Mouse (Mus musculus): ENCODE measurements around the gene Mcm3ap. TPM values are rescaled to one million over a fixed set of nuclear protein-coding genes. Genes with fewer than 3 reads are reported as not detected.

Mcm3ap gene
- 39.1 and 43.3 TPM in 2 replicates for polyA plus RNA-seq (2016; fragmentation: Nextera tagmentation; extraction: Ambion mirVana)

- WGBS (ENCODE audit: insufficient replicate concordance): 1% methylated on average over 55 of the region's 55 CpGs
- peak within 1 kb of the TSS; percentile 69 for H3K4me2 ChIP-seq
- H3K9me3 ChIP-seq (replicated peaks): no peaks in the 10 kb centered on the region
- peak within 1 kb of the TSS; percentile 95 for H3K27ac ChIP-seq
- peak within 1 kb of the TSS; percentile 78 for H3K9ac ChIP-seq
- H3K27me3 ChIP-seq (replicated peaks): no peaks in the 10 kb centered on the region
- peaks cover 58% of the 10 kb centered on the region for H3K36me3 ChIP-seq
- peak; percentile 97 for ATAC-seq
- peaks cover 26% of the 10 kb centered on the region for H3K4me1 ChIP-seq
- peak within 1 kb of the TSS; percentile 80 for H3K4me3 ChIP-seq
Observed at GRCm38 (mm10) chr10:76468203-76469162, at the start of gene Mcm3ap, which contains the start of gene Ybey. TSS of gene Mcm3ap (plus strand) at chr10:76468927. TSS of gene Ybey (minus strand) at chr10:76469114.

GRCm38 (mm10) chr10:76425674-76426073 lies 43.1 kb upstream of the Mcm3ap start:
- H3K36me3 ChIP-seq: peaks cover 97% of the 10 kb centered on the region
- 90% methylated on average over 7 of the region's 7 CpGs for WGBS (ENCODE audit: insufficient replicate concordance)
- H3K9ac ChIP-seq: no peak overlapping the region
- H3K27me3 ChIP-seq (replicated peaks): no peaks in the 10 kb centered on the region
- H3K4me2 ChIP-seq: no peak overlapping the region
- H3K4me3 ChIP-seq: no peak overlapping the region
- no peak for ATAC-seq
- no peaks in the 10 kb centered on the region for H3K9me3 ChIP-seq (replicated peaks)
- no peak overlapping the region for H3K27ac ChIP-seq
- no peaks in the 10 kb centered on the region for H3K4me1 ChIP-seq

GRCm38 (mm10) chr10:76433925-76434324 lies 34.8 kb upstream of the Mcm3ap start:
- no peak for ATAC-seq
- 87% methylated on average over 11 of the region's 11 CpGs for WGBS (ENCODE audit: insufficient replicate concordance)

GRCm38 (mm10) chr10:76439107-76439890 lies 29.4 kb upstream of the Mcm3ap start:
- Histone ChIP-seq H3K27ac (no peak overlapping the region), H3K4me3 (no peak overlapping the region), H3K36me3 (peaks cover 71% of the 10 kb centered on the region), H3K9me3 (replicated peaks) (no peaks in the 10 kb centered on the region), H3K4me2 (no peak overlapping the region), H3K27me3 (replicated peaks) (no peaks in the 10 kb centered on the region), H3K4me1 (peaks cover 29% of the 10 kb centered on the region), H3K9ac (no peak overlapping the region)
- no peak for ATAC-seq
- WGBS (ENCODE audit: insufficient replicate concordance): 87% methylated on average over 9 of the region's 9 CpGs

More at GRCm38 (mm10) chr10:76433925-76434324, 34.8 kb upstream of the Mcm3ap start:
- Histone ChIP-seq H3K4me1 (no peaks in the 10 kb centered on the region), H3K36me3 (peaks cover 99% of the 10 kb centered on the region), H3K4me3 (no peak overlapping the region), H3K27me3 (replicated peaks) (no peaks in the 10 kb centered on the region), H3K9me3 (replicated peaks) (no peaks in the 10 kb centered on the region), H3K4me2 (no peak overlapping the region), H3K27ac (no peak overlapping the region), H3K9ac (no peak overlapping the region)

GRCm38 (mm10) chr10:76440281-76440680 lies 28.4 kb upstream of the Mcm3ap start, which contains the start of gene AC141477.1:
TSS of gene AC141477.1 (minus strand) at chr10:76440444.
- Histone ChIP-seq H3K4me3 (peak within 1 kb of the TSS; percentile 89), H3K4me1 (peaks cover 36% of the 10 kb centered on the region), H3K27me3 (replicated peaks) (no peaks in the 10 kb centered on the region), H3K27ac (no peak within 1 kb of the TSS), H3K4me2 (peak within 1 kb of the TSS; percentile 86), H3K9ac (peak within 1 kb of the TSS; percentile 86), H3K36me3 (peaks cover 61% of the 10 kb centered on the region), H3K9me3 (replicated peaks) (no peaks in the 10 kb centered on the region)
- ATAC-seq: no peak
- WGBS (ENCODE audit: insufficient replicate concordance): 92% methylated on average over 17 of the region's 17 CpGs

- H3K27me3 ChIP-seq (replicated peaks): no peaks in the 10 kb centered on the region
- H3K4me1 ChIP-seq: peaks cover 57% of the 10 kb centered on the region
- peak within 1 kb of the TSS; percentile 86 for H3K4me2 ChIP-seq
- peak within 1 kb of the TSS; percentile 89 for H3K4me3 ChIP-seq
- WGBS (ENCODE audit: insufficient replicate concordance): under 1% methylated on average over 77 of the region's 78 CpGs
- no peaks in the 10 kb centered on the region for H3K9me3 ChIP-seq (replicated peaks)
- peak within 1 kb of the TSS; percentile 86 for H3K9ac ChIP-seq
- H3K36me3 ChIP-seq: peaks cover 39% of the 10 kb centered on the region
- ATAC-seq: peak; percentile 98
- H3K27ac ChIP-seq: peak within 1 kb of the TSS; percentile 99
Observed at GRCm38 (mm10) chr10:76442178-76443088, 26.3 kb upstream of the Mcm3ap start, which contains the start of gene Pcnt. TSS of gene Pcnt (minus strand) at chr10:76442786.

GRCm38 (mm10) chr10:76445996-76446681 lies 22.6 kb upstream of the Mcm3ap start:
- Histone ChIP-seq H3K27ac (peak overlapping the region; percentile 66), H3K4me3 (no peak overlapping the region), H3K27me3 (replicated peaks) (no peaks in the 10 kb centered on the region), H3K9me3 (replicated peaks) (no peaks in the 10 kb centered on the region), H3K4me2 (peak overlapping the region; percentile 21), H3K4me1 (peaks cover 57% of the 10 kb centered on the region), H3K36me3 (peaks cover 3% of the 10 kb centered on the region), H3K9ac (peak overlapping the region; percentile 33)
- ATAC-seq: no peak
- 20% methylated on average over 4 of the region's 4 CpGs for WGBS (ENCODE audit: insufficient replicate concordance)

- Histone ChIP-seq H3K9me3 (replicated peaks) (no peaks in the 10 kb centered on the region), H3K4me1 (peaks cover 51% of the 10 kb centered on the region), H3K27ac (peak overlapping the region; percentile 66; the same call in 1 of the 2 replicates), H3K4me3 (no peak overlapping the region), H3K4me2 (no peak overlapping the region), H3K9ac (0 out of 2 replicates have a peak overlapping the region, but pooled peaks have one; percentile 2), H3K36me3 (no peaks in the 10 kb centered on the region), H3K27me3 (replicated peaks) (no peaks in the 10 kb centered on the region)
- 67% methylated on average over 15 of the region's 15 CpGs for WGBS (ENCODE audit: insufficient replicate concordance)
- no peak for ATAC-seq
Observed at GRCm38 (mm10) chr10:76447406-76448229, 21.1 kb upstream of the Mcm3ap start.

- no peaks in the 10 kb centered on the region for H3K36me3 ChIP-seq
- H3K4me3 ChIP-seq: no peak within 1 kb of the TSS
- no peak within 1 kb of the TSS for H3K4me2 ChIP-seq
- peaks cover 42% of the 10 kb centered on the region for H3K4me1 ChIP-seq
- 70% methylated on average over 5 of the region's 5 CpGs for whole genome bisulfite sequencing (ENCODE audit: insufficient replicate concordance)
- no peak within 1 kb of the TSS for H3K27ac ChIP-seq
- no peaks in the 10 kb centered on the region for H3K9me3 ChIP-seq (replicated peaks)
- no peaks in the 10 kb centered on the region for H3K27me3 ChIP-seq (replicated peaks)
- H3K9ac ChIP-seq: no peak within 1 kb of the TSS
- no peak for ATAC-seq
Observed at GRCm38 (mm10) chr10:76448851-76449250, 19.9 kb upstream of the Mcm3ap start, which contains the start of gene 2610028H24Rik. TSS of gene 2610028H24Rik (plus strand) at chr10:76449081.

- H3K27ac ChIP-seq: no peak overlapping the region
- H3K9ac ChIP-seq: no peak overlapping the region
- H3K9me3 ChIP-seq (replicated peaks): peaks cover 14% of the 10 kb centered on the region
- H3K36me3 ChIP-seq: peaks cover 3% of the 10 kb centered on the region; the same call in 1 of the 2 replicates
- 0 out of 2 replicates have a peak, but pooled peaks cover 4% of the 10 kb centered on the region for H3K27me3 ChIP-seq (replicated peaks)
- H3K4me3 ChIP-seq: no peak overlapping the region
- H3K4me1 ChIP-seq: no peaks in the 10 kb centered on the region
- ATAC-seq: no peak
- 45% methylated on average over 5 of the region's 5 CpGs for WGBS (ENCODE audit: insufficient replicate concordance)
- no peak overlapping the region for H3K4me2 ChIP-seq
Observed at GRCm38 (mm10) chr10:76455289-76455688, 13.4 kb upstream of the Mcm3ap start.
